Mouse (Mus musculus): ENCODE results near the gene Pgpep1l.

Gene Pgpep1l

GRCm38 (mm10) chr7:68218879-68219278 lies 45.2 kb downstream of the Pgpep1l start:
- DNase-seq (ENCODE audit: low spot score in 2 of 2): no peak

GRCm38 (mm10) chr7:68215522-68216070 lies 48.4 kb downstream of the Pgpep1l start:
- no peak for DNase-seq (ENCODE audit: low spot score in 2 of 2)

- DNase-seq (ENCODE audit: low spot score in 2 of 2): no peak
These were observed 50.2 kb downstream of the Pgpep1l start for GRCm38 (mm10) chr7:68213842-68214241.

- no peak for DNase-seq (ENCODE audit: low spot score in 2 of 2)
These were observed 52.1 kb downstream of the Pgpep1l start for GRCm38 (mm10) chr7:68211883-68212282.

- DNase-seq (ENCODE audit: low spot score in 2 of 2): no peak
These were observed 53.6 kb downstream of the Pgpep1l start for GRCm38 (mm10) chr7:68210417-68210816.

GRCm38 (mm10) chr7:68209039-68209438 lies 55.0 kb downstream of the Pgpep1l start:
- no peak for DNase-seq (ENCODE audit: low spot score in 2 of 2)

GRCm38 (mm10) chr7:68205776-68206427 lies 58.1 kb downstream of the Pgpep1l start:
- no peak for DNase-seq (ENCODE audit: low spot score in 2 of 2)

- no peak for DNase-seq (ENCODE audit: low spot score in 2 of 2)
These were observed 64.4 kb downstream of the Pgpep1l start for GRCm38 (mm10) chr7:68199609-68200008.

- DNase-seq (ENCODE audit: low spot score in 2 of 2): no peak
These were observed 69.9 kb downstream of the Pgpep1l start for GRCm38 (mm10) chr7:68193958-68194695.

GRCm38 (mm10) chr7:68189691-68190456 lies 74.2 kb downstream of the Pgpep1l start:
- no peak for DNase-seq (ENCODE audit: low spot score in 2 of 2)

- no peak for DNase-seq (ENCODE audit: low spot score in 2 of 2)
These were observed 74.8 kb downstream of the Pgpep1l start for GRCm38 (mm10) chr7:68189211-68189610.
